Mouse (Mus musculus): ENCODE measurements around the gene Rdm1. TPM values are rescaled to one million over a fixed set of nuclear protein-coding genes. Genes with fewer than 3 reads are reported as not detected.
"Not testable (repeated sequence)": the region's sequence is repeated elsewhere in the genome, so short reads cannot be mapped to it uniquely, and the experiment has no call there.

The Rdm1 gene
- total RNA-seq, 2 experiments from 2014 or later, result 22.4 to 24.3 TPM

- intact Hi-C loops (cut with DNase I); DNase-seq: not testable (repeated sequence)
Observed at GRCm38 (mm10) chr11:101646283-101646794, 19.3 kb downstream of the Rdm1 start.

GRCm38 (mm10) chr11:101647093-101647492 lies 20.1 kb downstream of the Rdm1 start:
- DNase-seq; intact Hi-C loops (cut with DNase I): not testable (repeated sequence)

- intact Hi-C loops (cut with DNase I), result no loop called here
- DNase-seq, result no peak
Observed at GRCm38 (mm10) chr11:101656356-101656755, 29.4 kb downstream of the Rdm1 start.

GRCm38 (mm10) chr11:101657528-101657885 lies 30.5 kb downstream of the Rdm1 start:
- no peak for DNase-seq
- intact Hi-C loops (cut with DNase I), result no loop called here

GRCm38 (mm10) chr11:101657886-101658750 lies 31.1 kb downstream of the Rdm1 start:
- intact Hi-C loops (cut with DNase I), result loop anchor here (1.0 kb wide), 1 partner anchor 74 kb away; the partner anchor contains the start of gene Dhx8
- DNase-seq, result peak; percentile 66 to 84

GRCm38 (mm10) chr11:101658751-101659558 lies 32.0 kb downstream of the Rdm1 start:
- peak; percentile 38 to 48 for DNase-seq
- intact Hi-C loops (cut with DNase I), result loop anchor here (1.0 kb wide), 1 partner anchor 73 kb away; the partner anchor contains the start of gene Dhx8

GRCm38 (mm10) chr11:101661191-101661590 lies 34.2 kb downstream of the Rdm1 start:
- no peak for DNase-seq
- intact Hi-C loops (cut with DNase I), result no loop called here

GRCm38 (mm10) chr11:101661786-101662185 lies 34.8 kb downstream of the Rdm1 start:
- no peak for DNase-seq
- intact Hi-C loops (cut with DNase I), result no loop called here

- intact Hi-C loops (cut with DNase I), result loop anchor here (1.0 kb wide), 1 partner anchor 69 kb away; the partner anchor contains the start of gene Dhx8
- no peak for DNase-seq
Observed at GRCm38 (mm10) chr11:101663229-101664027, 36.4 kb downstream of the Rdm1 start.

GRCm38 (mm10) chr11:101664825-101665635 lies 38.0 kb downstream of the Rdm1 start, which contains the start of gene Arl4d:
Arl4d (plus strand) TSS chr11:101665541.
- intact Hi-C loops (cut with DNase I), result no loop called here
- peak; percentile 93 to 94 for DNase-seq

GRCm38 (mm10) chr11:101665636-101665992 lies 38.6 kb downstream of the Rdm1 start:
- DNase-seq, result no peak
- intact Hi-C loops (cut with DNase I), result no loop called here

GRCm38 (mm10) chr11:101666626-101667345 lies 39.8 kb downstream of the Rdm1 start:
- intact Hi-C loops (cut with DNase I), result no loop called here
- peak in 1 of 2 experiments; percentile 45 for DNase-seq

GRCm38 (mm10) chr11:101667871-101668532 lies 41.0 kb downstream of the Rdm1 start:
- peak; percentile 45 to 61 for DNase-seq
- intact Hi-C loops (cut with DNase I), result no loop called here

- peak; percentile 30 to 37 for DNase-seq
- intact Hi-C loops (cut with DNase I), result no loop called here
Observed at GRCm38 (mm10) chr11:101668546-101669261, 41.7 kb downstream of the Rdm1 start.

GRCm38 (mm10) chr11:101670334-101670733 lies 43.3 kb downstream of the Rdm1 start:
- intact Hi-C loops (cut with DNase I), result loop anchor here (5.0 kb wide), 1 partner anchor 47 kb away; no protein-coding TSS in a partner anchor
- no peak for DNase-seq

GRCm38 (mm10) chr11:101671255-101671654 lies 44.3 kb downstream of the Rdm1 start:
- intact Hi-C loops (cut with DNase I), result loop anchor here (5.0 kb wide), 1 partner anchor 46 kb away; no protein-coding TSS in a partner anchor

GRCm38 (mm10) chr11:101673010-101673642 lies 46.1 kb downstream of the Rdm1 start:
- DNase-seq, result peak in 1 of 2 experiments; percentile 15
- intact Hi-C loops (cut with DNase I), result loop anchor here (5.0 kb wide), 1 partner anchor 44 kb away; no protein-coding TSS in a partner anchor

More at GRCm38 (mm10) chr11:101671255-101671654, 44.3 kb downstream of the Rdm1 start:
- no peak for DNase-seq

Data from gastrocnemius, postnatal 36 days (tissue).